Comparison of ENCODE assay signal across 8 mouse cellular contexts in the genomic region with DNA sequence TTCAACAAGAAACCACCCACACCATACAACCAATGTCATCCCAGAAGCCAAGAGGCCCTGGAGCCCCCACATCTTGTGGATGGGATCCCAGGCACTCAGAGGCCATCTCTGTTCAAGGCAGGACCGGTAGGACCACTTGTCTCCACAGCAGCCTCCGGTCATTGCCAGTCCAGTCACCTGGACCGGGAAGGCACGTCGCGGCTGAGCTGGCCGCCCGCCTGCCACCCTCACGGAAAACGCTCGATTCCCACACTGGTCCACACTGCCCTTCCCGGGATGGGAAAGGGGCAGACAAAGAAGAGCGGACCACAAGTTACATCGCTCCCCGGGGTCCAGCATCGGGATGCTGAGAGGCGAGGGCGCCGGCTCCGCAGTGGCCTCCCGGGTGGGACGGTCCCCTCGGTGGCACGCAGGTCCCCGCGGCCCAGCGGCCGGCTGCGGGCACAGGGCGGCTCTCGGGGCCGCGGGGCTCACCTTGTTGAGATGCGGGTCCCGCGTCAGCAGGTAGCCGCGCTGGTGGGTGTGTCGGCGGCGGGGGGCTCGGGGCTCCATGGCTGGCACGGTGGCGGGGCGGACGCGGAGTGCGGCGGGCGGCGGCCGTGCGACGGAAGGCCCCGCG. TPM values are rescaled to one million over a fixed set of nuclear protein-coding genes. Genes with fewer than 3 reads are reported as not detected.
DNase-seq lines count a peak whose midpoint lies in the region; ATAC-seq and TF ChIP-seq lines count a peak whose summit lies in the region.

No protein-coding gene starts in this region.

- DNase-seq in ZHBTc4 (ENCODE audit: low read depth, low spot score) = peak; percentile 64
- peak; percentile 43 for DNase-seq in lung, embryonic 14.5 days
- no peak for DNase-seq in spleen, adult 12 weeks (ENCODE audit: low spot score)

- H3K4me3 ChIP-seq in ES-Bruce4 (ENCODE audit: low read depth, low read length) = peak overlapping the region; percentile 70
- H3K4me3 ChIP-seq in embryonic facial prominence, embryonic 12.5 days = peak overlapping the region; percentile 75
- H3K4me3 ChIP-seq in heart, embryonic 13.5 days = peak overlapping the region; percentile 73
- H3K4me3 ChIP-seq in kidney, embryonic 16.5 days (ENCODE audit: low read length) = peak overlapping the region; percentile 72
- peak overlapping the region; percentile 69 for H3K4me3 ChIP-seq in lung, embryonic 14.5 days (ENCODE audit: low read depth, low read length)
- H3K4me3 ChIP-seq in neural tube, embryonic 15.5 days (replicated peaks) = peak overlapping the region; percentile 80

- H3K27me3 ChIP-seq in ES-Bruce4 (ENCODE audit: control insufficient read depth, insufficient read depth, low read length, poor library complexity, severe bottlenecking) = no peaks in the 10 kb centered on the region
- no peaks in the 10 kb centered on the region for H3K27me3 ChIP-seq in embryonic facial prominence, embryonic 12.5 days
- no peaks in the 10 kb centered on the region for H3K27me3 ChIP-seq in heart, embryonic 13.5 days (replicated peaks)
- H3K27me3 ChIP-seq in kidney, embryonic 16.5 days (ENCODE audit: insufficient read depth, low read length) = no peaks in the 10 kb centered on the region
- H3K27me3 ChIP-seq in lung, embryonic 14.5 days (ENCODE audit: insufficient read depth, low read length) = no peaks in the 10 kb centered on the region
- H3K27me3 ChIP-seq in neural tube, embryonic 15.5 days (replicated peaks) = no peaks in the 10 kb centered on the region

- H3K36me3 ChIP-seq in ES-Bruce4 (ENCODE audit: control insufficient read depth, insufficient read depth, low read length, poor library complexity, severe bottlenecking) = no peaks in the 10 kb centered on the region
- no peaks in the 10 kb centered on the region for H3K36me3 ChIP-seq in embryonic facial prominence, embryonic 12.5 days
- H3K36me3 ChIP-seq in heart, embryonic 13.5 days = no peaks in the 10 kb centered on the region
- no peaks in the 10 kb centered on the region for H3K36me3 ChIP-seq in kidney, embryonic 16.5 days (ENCODE audit: insufficient read depth, low read length)
- no peaks in the 10 kb centered on the region for H3K36me3 ChIP-seq in lung, embryonic 14.5 days (ENCODE audit: insufficient read depth)
- H3K36me3 ChIP-seq in neural tube, embryonic 15.5 days = no peaks in the 10 kb centered on the region

- H3K9ac ChIP-seq in ES-Bruce4 (ENCODE audit: low read depth, poor library complexity, severe bottlenecking) = peak overlapping the region; percentile 93
- H3K9ac ChIP-seq in embryonic facial prominence, embryonic 12.5 days = peak overlapping the region; percentile 75
- peak overlapping the region; percentile 89 for H3K9ac ChIP-seq in heart, embryonic 13.5 days
- H3K9ac ChIP-seq in kidney, embryonic 16.5 days (replicated peaks; ENCODE audit: low read length) = peak overlapping the region; percentile 80
- H3K9ac ChIP-seq in lung, embryonic 14.5 days = peak overlapping the region; percentile 78
- peak overlapping the region; percentile 85 for H3K9ac ChIP-seq in neural tube, embryonic 15.5 days (replicated peaks)

- ATAC-seq in embryonic facial prominence, embryonic 12.5 days (ENCODE audit: insufficient number of reproducible peaks, insufficient read depth, low FRiP score, low TSS enrichment) = peak; percentile 47
- peak; percentile 22; the same call in 1 of the 2 replicates for ATAC-seq in heart, embryonic 13.5 days (ENCODE audit: extremely low read depth, insufficient number of reproducible peaks, low FRiP score, low TSS enrichment)
- ATAC-seq in kidney, embryonic 16.5 days (ENCODE audit: low FRiP score, low TSS enrichment) = peak; percentile 72
- peak; percentile 67 for ATAC-seq in lung, embryonic 14.5 days (ENCODE audit: insufficient read depth)
- ATAC-seq in neural tube, embryonic 15.5 days (ENCODE audit: low FRiP score) = peak; percentile 75

- no peak for TF ChIP-seq CTCF in ES-Bruce4 (IDR thresholded peaks at IDR 0.05; ENCODE audit: low read depth, low read length)
- TF ChIP-seq CTCF in lung, embryonic 14.5 days (IDR thresholded peaks at IDR 0.05; ENCODE audit: low read depth) = no peak

- TF ChIP-seq EP300 in ES-Bruce4 (IDR thresholded peaks at IDR 0.05; ENCODE audit: insufficient read depth, low read depth, low read length) = no peak

- no peaks in the 10 kb centered on the region for H3K4me1 ChIP-seq in ES-Bruce4 (ENCODE audit: control insufficient read depth, insufficient read depth, low read length)
- no peaks in the 10 kb centered on the region for H3K4me1 ChIP-seq in embryonic facial prominence, embryonic 12.5 days
- peaks cover 14% of the 10 kb centered on the region for H3K4me1 ChIP-seq in heart, embryonic 13.5 days
- 0 out of 2 replicates have a peak, but pooled peaks cover 3% of the 10 kb centered on the region for H3K4me1 ChIP-seq in kidney, embryonic 16.5 days (ENCODE audit: insufficient read depth, low read length)
- no peaks in the 10 kb centered on the region for H3K4me1 ChIP-seq in lung, embryonic 14.5 days (ENCODE audit: insufficient read depth)
- H3K4me1 ChIP-seq in neural tube, embryonic 15.5 days = peaks cover 5% of the 10 kb centered on the region; the same call in 1 of the 2 replicates

- peak overlapping the region; percentile 87 for H3K4me2 ChIP-seq in embryonic facial prominence, embryonic 12.5 days (replicated peaks)
- peak overlapping the region; percentile 74 for H3K4me2 ChIP-seq in heart, embryonic 13.5 days
- peak overlapping the region; percentile 94 for H3K4me2 ChIP-seq in kidney, embryonic 16.5 days (replicated peaks; ENCODE audit: low read depth, low read length)
- H3K4me2 ChIP-seq in lung, embryonic 14.5 days = peak overlapping the region; percentile 83
- H3K4me2 ChIP-seq in neural tube, embryonic 15.5 days = peak overlapping the region; percentile 80

- no peaks in the 10 kb centered on the region for H3K9me3 ChIP-seq in ES-Bruce4 (replicated peaks; ENCODE audit: control insufficient read depth, insufficient read depth, low read length, poor library complexity, severe bottlenecking)
- H3K9me3 ChIP-seq in embryonic facial prominence, embryonic 12.5 days = no peaks in the 10 kb centered on the region
- no peaks in the 10 kb centered on the region for H3K9me3 ChIP-seq in heart, embryonic 13.5 days
- H3K9me3 ChIP-seq in kidney, embryonic 16.5 days (ENCODE audit: low read length) = no peaks in the 10 kb centered on the region
- H3K9me3 ChIP-seq in lung, embryonic 14.5 days (ENCODE audit: low read depth, low read length) = no peaks in the 10 kb centered on the region
- no peaks in the 10 kb centered on the region for H3K9me3 ChIP-seq in neural tube, embryonic 15.5 days (replicated peaks)

- no peak overlapping the region for H3K27ac ChIP-seq in ES-Bruce4 (ENCODE audit: insufficient read depth, low read length)
- no peak overlapping the region for H3K27ac ChIP-seq in embryonic facial prominence, embryonic 12.5 days
- H3K27ac ChIP-seq in heart, embryonic 13.5 days (replicated peaks) = peak overlapping the region; percentile 72
- no peak overlapping the region for H3K27ac ChIP-seq in kidney, embryonic 16.5 days (ENCODE audit: low read length)
- H3K27ac ChIP-seq in lung, embryonic 14.5 days (ENCODE audit: low read depth) = peak overlapping the region; percentile 63; the same call in 1 of the 2 replicates
- H3K27ac ChIP-seq in neural tube, embryonic 15.5 days (replicated peaks) = peak overlapping the region; percentile 77

- TF ChIP-seq POLR2A in ES-Bruce4 (IDR thresholded peaks at IDR 0.05; ENCODE audit: insufficient read depth, low read length) = no peak

- WGBS in embryonic facial prominence, embryonic 12.5 days = under 1% methylated on average over 54 of the region's 56 CpGs
- 2% methylated on average over 45 of the region's 56 CpGs for WGBS in heart, embryonic 13.5 days
- 2% methylated on average over 22 of the region's 56 CpGs for WGBS in kidney, embryonic 16.5 days
- 1% methylated on average over 56 of the region's 56 CpGs for WGBS in lung, embryonic 14.5 days
- under 1% methylated on average over 52 of the region's 56 CpGs for WGBS in neural tube, embryonic 15.5 days

RNA-seq across cellular contexts. Expression of gene Me1, which starts 0.4 kb away (rescaled TPM):
- polyA plus RNA-seq in ES-Bruce4 (2011; ENCODE audit: insufficient read depth, insufficient read length, low read depth, missing spikeins) = 24.4 and 25.2 TPM in 2 replicates
- 15.2 and 17.8 TPM in 2 replicates for polyA plus RNA-seq in embryonic facial prominence, embryonic 12.5 days (2016; fragmentation: Nextera tagmentation; extraction: Ambion mirVana)
- 32.2 and 32.6 TPM in 2 replicates for polyA plus RNA-seq in heart, embryonic 13.5 days (2015; fragmentation: Nextera tagmentation; extraction: Ambion mirVana)
- polyA plus RNA-seq in kidney, embryonic 16.5 days (2015; fragmentation: Nextera tagmentation; extraction: Ambion mirVana) = 11.6 and 16.1 TPM in 2 replicates
- polyA plus RNA-seq in lung, embryonic 14.5 days (2014; fragmentation: Nextera tagmentation; extraction: Ambion mirVana) = 27.4 and 28.8 TPM in 2 replicates
- 47.1 and 54.1 TPM in 2 replicates for polyA plus RNA-seq in neural tube, embryonic 15.5 days (2015; fragmentation: Nextera tagmentation; extraction: Ambion mirVana)

RNA-seq across cellular contexts. Expression of gene Prss35, which starts 48.1 kb away (rescaled TPM):
- polyA plus RNA-seq in ES-Bruce4 (2011; ENCODE audit: insufficient read depth, insufficient read length, low read depth, missing spikeins) = 0.18 and 0.20 TPM in 2 replicates
- polyA plus RNA-seq in embryonic facial prominence, embryonic 12.5 days (2016; fragmentation: Nextera tagmentation; extraction: Ambion mirVana) = 11.8 and 14.9 TPM in 2 replicates
- polyA plus RNA-seq in heart, embryonic 13.5 days (2015; fragmentation: Nextera tagmentation; extraction: Ambion mirVana) = 30.6 and 38.0 TPM in 2 replicates
- polyA plus RNA-seq in kidney, embryonic 16.5 days (2015; fragmentation: Nextera tagmentation; extraction: Ambion mirVana) = 6.2 and 8.4 TPM in 2 replicates
- polyA plus RNA-seq in lung, embryonic 14.5 days (2014; fragmentation: Nextera tagmentation; extraction: Ambion mirVana) = 42.5 and 46.1 TPM in 2 replicates
- polyA plus RNA-seq in neural tube, embryonic 15.5 days (2015; fragmentation: Nextera tagmentation; extraction: Ambion mirVana) = 11.0 and 12.4 TPM in 2 replicates

Comparison
In these comparisons a context has a peak if more than half of its experiments do, and no peak if none do; other contexts are left out.
1. H3K27ac ChIP-seq: peak in heart, embryonic 13.5 days (single experiment), lung, embryonic 14.5 days (single experiment) and neural tube, embryonic 15.5 days (single experiment); none in ES-Bruce4 (single experiment), embryonic facial prominence, embryonic 12.5 days (single experiment) and kidney, embryonic 16.5 days (single experiment).
2. ATAC-seq: peak in every context shown above with its lines; median percentile 75 in neural tube, embryonic 15.5 days; 72 in kidney, embryonic 16.5 days; 67 in lung, embryonic 14.5 days; 47 in embryonic facial prominence, embryonic 12.5 days; 22 in heart, embryonic 13.5 days.
3. Peak in every context shown above with its lines, with median percentiles within 50 percentile points of each other: H3K4me3 ChIP-seq, H3K9ac ChIP-seq and H3K4me2 ChIP-seq.